Mouse (Mus musculus): ENCODE measurements around the gene Ssu2.
A peak's percentile ranks its signal among the peaks of the same experiment; 100 is the strongest.

Gene Ssu2

GRCm38 (mm10) chr6:112387947-112388346 is at the start of gene Ssu2:
Gene Ssu2 (minus strand): TSS chr6:112388023.
- no peak for DNase-seq

GRCm38 (mm10) chr6:112426018-112426732 is 38.4 kb upstream of the Ssu2 start:
- no peak for DNase-seq

GRCm38 (mm10) chr6:112423746-112424501 is 36.1 kb upstream of the Ssu2 start:
- peak; percentile 5 to 29 for DNase-seq

- no peak for DNase-seq
These were observed 33.1 kb upstream of the Ssu2 start for GRCm38 (mm10) chr6:112420883-112421282.

- DNase-seq: no peak
These were observed 31.5 kb upstream of the Ssu2 start for GRCm38 (mm10) chr6:112419333-112419732.

GRCm38 (mm10) chr6:112404111-112404510 is 16.3 kb upstream of the Ssu2 start:
- DNase-seq: no peak

GRCm38 (mm10) chr6:112401953-112402683 is 14.3 kb upstream of the Ssu2 start:
- peak; percentile 71 to 85 for DNase-seq

GRCm38 (mm10) chr6:112397351-112397750 is 9.5 kb upstream of the Ssu2 start:
- DNase-seq: no peak

GRCm38 (mm10) chr6:112396352-112396751 is 8.5 kb upstream of the Ssu2 start:
- no peak for DNase-seq

- no peak for DNase-seq
These were observed 562 bp upstream of the Ssu2 start for GRCm38 (mm10) chr6:112388385-112388784.

GRCm38 (mm10) chr6:112386260-112386659 is 1.6 kb downstream of the Ssu2 start:
- DNase-seq: no peak

GRCm38 (mm10) chr6:112382990-112383685 is 4.7 kb downstream of the Ssu2 start:
- DNase-seq: no peak

GRCm38 (mm10) chr6:112379054-112379453 is 8.8 kb downstream of the Ssu2 start:
- peak; percentile 24 to 28 for DNase-seq

GRCm38 (mm10) chr6:112375661-112376392 is 12.0 kb downstream of the Ssu2 start:
- DNase-seq: no peak

- peak in 1 of 2 experiments; percentile 23 for DNase-seq
These were observed 13.8 kb downstream of the Ssu2 start for GRCm38 (mm10) chr6:112373886-112374585.

- DNase-seq: peak; percentile 11 to 13
These were observed 22.5 kb downstream of the Ssu2 start for GRCm38 (mm10) chr6:112365294-112365693.

GRCm38 (mm10) chr6:112364581-112364980 is 23.2 kb downstream of the Ssu2 start:
- DNase-seq: peak in 1 of 2 experiments; percentile 15

- peak; percentile 46 to 67 for DNase-seq
These were observed 25.4 kb downstream of the Ssu2 start for GRCm38 (mm10) chr6:112362349-112362958.

GRCm38 (mm10) chr6:112360676-112361075 is 27.1 kb downstream of the Ssu2 start:
- DNase-seq: no peak

- no peak for DNase-seq
These were observed 28.5 kb downstream of the Ssu2 start for GRCm38 (mm10) chr6:112359341-112359740.

- DNase-seq: no peak
These were observed 37.4 kb downstream of the Ssu2 start for GRCm38 (mm10) chr6:112350452-112350851.
